Mouse (Mus musculus): ENCODE measurements around the gene Hoxd8. TPM values are rescaled to one million over a fixed set of nuclear protein-coding genes. Genes with fewer than 3 reads are reported as not detected.

The Hoxd8 gene
- polyA plus RNA-seq, 1 experiment from 2014 or later, result 0.61 TPM

DNA sequence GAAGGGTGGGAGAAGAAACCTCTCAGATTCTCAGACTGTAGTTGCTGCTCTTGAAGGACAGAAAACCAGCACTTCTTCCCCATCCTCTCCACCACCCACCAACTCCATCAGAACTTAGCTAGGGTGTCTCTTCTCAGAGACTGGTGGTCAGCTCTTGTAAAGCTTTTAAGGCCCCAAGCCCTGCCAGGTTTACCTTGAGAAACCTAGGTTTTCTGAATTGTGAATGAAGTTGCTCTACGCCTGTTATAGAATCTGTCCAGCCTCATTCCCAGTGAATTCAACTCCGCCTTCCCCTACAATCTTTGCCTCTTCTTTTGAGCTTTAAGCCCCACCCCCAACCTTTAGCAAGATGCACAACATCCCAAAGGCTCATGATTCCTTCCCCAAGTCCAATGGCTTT, 27.3 kb upstream of the Hoxd8 start:
- ATAC-seq (ENCODE audit: insufficient number of reproducible peaks, insufficient read depth, low FRiP score, low read depth), result no peak
- Histone ChIP-seq H3K4me3 (ENCODE audit: control insufficient read depth in 1 of 2, insufficient read depth in 1 of 2, low read depth in 1 of 2, low read length in 2 of 2) (no peak overlapping the region), H3K36me3 (ENCODE audit: control insufficient read depth, insufficient read depth, low read length) (no peaks in the 10 kb centered on the region), H3K27ac (replicated peaks in 1 of 2; ENCODE audit: control insufficient read depth in 1 of 2, insufficient read depth in 1 of 2, low read depth in 2 of 2, low read length in 2 of 2) (no peak overlapping the region), H3K9me3 (ENCODE audit: control insufficient read depth, low read length) (no peaks in the 10 kb centered on the region), H3K9ac (ENCODE audit: low read length) (no peak overlapping the region), H3K4me2 (ENCODE audit: low read length) (no peak overlapping the region), H3K27me3 (ENCODE audit: control insufficient read depth, insufficient read depth, low read length) (peaks cover 100% of the 10 kb centered on the region), H3K4me1 (ENCODE audit: control insufficient read depth in 2 of 2, insufficient read depth in 2 of 2, low read length in 2 of 2) (peaks cover 2 to 10% of the 10 kb centered on the region in 2 experiments; a peak in 3 of 4 replicates)
- 17% methylated on average over 2 of the region's 2 CpGs for WGBS

DNA sequence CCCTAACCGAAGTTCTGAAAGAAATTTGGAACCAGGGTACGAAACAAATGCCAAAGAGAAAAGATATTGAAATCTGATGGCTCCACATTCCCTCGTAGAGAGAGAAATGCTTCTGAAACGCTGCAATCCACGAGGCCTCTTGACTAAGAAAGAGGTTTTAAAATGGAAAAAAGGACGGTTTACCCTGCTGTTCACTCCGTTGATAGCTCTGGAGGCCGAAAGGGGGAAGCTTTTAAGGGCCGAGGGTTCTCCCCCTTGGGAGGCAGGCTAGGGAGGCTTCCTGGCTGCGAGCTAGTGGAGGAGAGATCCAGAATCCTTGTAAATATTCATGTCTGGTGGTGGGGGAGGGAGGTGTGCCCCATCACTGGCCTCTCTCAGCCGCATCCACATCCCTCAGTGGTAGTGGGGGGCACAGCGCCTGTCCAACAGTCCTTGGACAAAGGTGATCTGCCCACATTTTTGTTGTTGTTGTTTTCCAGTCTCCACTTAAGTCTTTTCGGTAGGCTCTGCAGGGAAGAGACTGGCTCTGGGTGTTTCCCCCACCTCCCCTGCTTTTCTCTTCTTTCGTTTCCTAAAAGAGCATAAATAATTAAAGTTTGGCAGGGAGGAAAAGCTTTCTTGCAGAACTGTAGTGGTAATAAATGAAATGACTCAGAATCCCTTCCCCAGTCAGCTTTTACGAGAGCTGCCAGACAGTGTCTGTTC, 25.4 kb upstream of the Hoxd8 start, which contains the start of gene Hoxd11:
Gene Hoxd11, plus strand, starts transcription at position 667 of the 705 bp plus-strand sequence.
- WGBS, result 2% methylated on average over 15 of the region's 15 CpGs
- Histone ChIP-seq H3K4me3 (ENCODE audit: control insufficient read depth in 1 of 2, insufficient read depth in 1 of 2, low read depth in 1 of 2, low read length in 2 of 2) (peak within 1 kb of the TSS in 1 of 2 experiments; percentile 6; a peak in 2 of 4 replicates), H3K9ac (ENCODE audit: low read length) (no peak within 1 kb of the TSS), H3K27ac (replicated peaks in 1 of 2; ENCODE audit: control insufficient read depth in 1 of 2, insufficient read depth in 1 of 2, low read depth in 2 of 2, low read length in 2 of 2) (no peak within 1 kb of the TSS), H3K4me1 (ENCODE audit: control insufficient read depth in 2 of 2, insufficient read depth in 2 of 2, low read length in 2 of 2) (peaks cover 0 to 14% of the 10 kb centered on the region in 2 experiments; a peak in 1 of 4 replicates), H3K9me3 (ENCODE audit: control insufficient read depth, low read length) (no peaks in the 10 kb centered on the region), H3K27me3 (ENCODE audit: control insufficient read depth, insufficient read depth, low read length) (peaks cover 100% of the 10 kb centered on the region), H3K4me2 (ENCODE audit: low read length) (no peak within 1 kb of the TSS), H3K36me3 (ENCODE audit: control insufficient read depth, insufficient read depth, low read length) (no peaks in the 10 kb centered on the region)
- ATAC-seq (ENCODE audit: insufficient number of reproducible peaks, insufficient read depth, low FRiP score, low read depth), result no peak

DNA sequence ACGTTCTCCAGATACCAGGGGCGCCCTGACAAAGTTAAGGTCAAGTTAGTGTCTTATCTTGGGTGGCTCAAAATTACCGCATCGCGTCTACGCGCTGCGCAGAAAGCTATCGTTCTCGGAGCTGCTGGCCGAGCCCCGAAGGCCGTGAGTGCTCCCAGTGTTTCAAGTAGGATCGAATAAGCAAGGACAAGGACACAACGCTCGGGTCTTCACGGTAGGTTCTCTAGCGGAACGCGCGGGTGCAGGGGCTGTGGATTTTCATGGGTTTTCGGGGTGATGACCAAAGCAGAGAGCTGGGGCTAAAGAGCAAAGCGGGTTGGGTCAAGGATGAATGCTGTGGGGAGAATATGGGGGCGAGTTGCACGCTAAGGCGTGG, 24.8 kb upstream of the Hoxd8 start:
- H3K9ac ChIP-seq (ENCODE audit: low read length), result no peak overlapping the region
- no peak overlapping the region for H3K4me2 ChIP-seq (ENCODE audit: low read length)
- WGBS, result under 1% methylated on average over 26 of the region's 26 CpGs
- no peaks in the 10 kb centered on the region for H3K36me3 ChIP-seq (ENCODE audit: control insufficient read depth, insufficient read depth, low read length)
- H3K9me3 ChIP-seq (ENCODE audit: control insufficient read depth, low read length), result no peaks in the 10 kb centered on the region
- ATAC-seq (ENCODE audit: insufficient number of reproducible peaks, insufficient read depth, low FRiP score, low read depth), result no peak
- peaks cover 0 to 14% of the 10 kb centered on the region in 2 experiments; a peak in 1 of 4 replicates for H3K4me1 ChIP-seq (ENCODE audit: control insufficient read depth in 2 of 2, insufficient read depth in 2 of 2, low read length in 2 of 2)
- H3K27ac ChIP-seq (replicated peaks in 1 of 2; ENCODE audit: control insufficient read depth in 1 of 2, insufficient read depth in 1 of 2, low read depth in 2 of 2, low read length in 2 of 2), result no peak overlapping the region
- H3K4me3 ChIP-seq (ENCODE audit: control insufficient read depth in 1 of 2, insufficient read depth in 1 of 2, low read depth in 1 of 2, low read length in 2 of 2), result peak overlapping the region in 1 of 2 experiments; percentile 6; a peak in 2 of 4 replicates
- peaks cover 100% of the 10 kb centered on the region for H3K27me3 ChIP-seq (ENCODE audit: control insufficient read depth, insufficient read depth, low read length)

DNA sequence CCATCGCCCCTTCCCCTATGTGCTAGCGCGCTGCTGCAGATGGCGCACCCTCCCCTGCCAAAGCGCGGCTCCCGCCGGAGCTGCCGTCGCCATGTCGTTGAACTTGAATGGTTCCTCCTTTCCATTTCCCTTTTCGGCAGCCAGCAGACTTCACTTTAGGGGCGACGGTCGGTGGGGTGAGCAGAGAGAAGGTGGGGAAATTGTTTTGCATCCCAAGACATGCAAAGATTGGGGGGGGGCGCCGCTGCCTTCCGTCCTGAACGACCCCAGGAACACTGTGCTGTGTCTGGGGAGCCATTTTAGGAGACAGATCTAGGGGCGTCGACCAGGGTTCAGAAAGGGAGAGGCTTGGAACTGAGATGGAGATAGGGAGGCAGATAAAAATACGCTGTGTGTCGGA, 24.4 kb upstream of the Hoxd8 start:
- H3K27me3 ChIP-seq (ENCODE audit: control insufficient read depth, insufficient read depth, low read length), result peaks cover 100% of the 10 kb centered on the region
- no peak overlapping the region for H3K27ac ChIP-seq (replicated peaks in 1 of 2; ENCODE audit: control insufficient read depth in 1 of 2, insufficient read depth in 1 of 2, low read depth in 2 of 2, low read length in 2 of 2)
- no peak overlapping the region for H3K9ac ChIP-seq (ENCODE audit: low read length)
- H3K4me1 ChIP-seq (ENCODE audit: control insufficient read depth in 2 of 2, insufficient read depth in 2 of 2, low read length in 2 of 2), result peaks cover 0 to 14% of the 10 kb centered on the region in 2 experiments; a peak in 1 of 4 replicates
- no peak for ATAC-seq (ENCODE audit: insufficient number of reproducible peaks, insufficient read depth, low FRiP score, low read depth)
- no peaks in the 10 kb centered on the region for H3K36me3 ChIP-seq (ENCODE audit: control insufficient read depth, insufficient read depth, low read length)
- 2% methylated on average over 23 of the region's 23 CpGs for WGBS
- H3K4me2 ChIP-seq (ENCODE audit: low read length), result no peak overlapping the region
- peak overlapping the region in 1 of 2 experiments; percentile 6; a peak in 2 of 4 replicates for H3K4me3 ChIP-seq (ENCODE audit: control insufficient read depth in 1 of 2, insufficient read depth in 1 of 2, low read depth in 1 of 2, low read length in 2 of 2)
- no peaks in the 10 kb centered on the region for H3K9me3 ChIP-seq (ENCODE audit: control insufficient read depth, low read length)

DNA sequence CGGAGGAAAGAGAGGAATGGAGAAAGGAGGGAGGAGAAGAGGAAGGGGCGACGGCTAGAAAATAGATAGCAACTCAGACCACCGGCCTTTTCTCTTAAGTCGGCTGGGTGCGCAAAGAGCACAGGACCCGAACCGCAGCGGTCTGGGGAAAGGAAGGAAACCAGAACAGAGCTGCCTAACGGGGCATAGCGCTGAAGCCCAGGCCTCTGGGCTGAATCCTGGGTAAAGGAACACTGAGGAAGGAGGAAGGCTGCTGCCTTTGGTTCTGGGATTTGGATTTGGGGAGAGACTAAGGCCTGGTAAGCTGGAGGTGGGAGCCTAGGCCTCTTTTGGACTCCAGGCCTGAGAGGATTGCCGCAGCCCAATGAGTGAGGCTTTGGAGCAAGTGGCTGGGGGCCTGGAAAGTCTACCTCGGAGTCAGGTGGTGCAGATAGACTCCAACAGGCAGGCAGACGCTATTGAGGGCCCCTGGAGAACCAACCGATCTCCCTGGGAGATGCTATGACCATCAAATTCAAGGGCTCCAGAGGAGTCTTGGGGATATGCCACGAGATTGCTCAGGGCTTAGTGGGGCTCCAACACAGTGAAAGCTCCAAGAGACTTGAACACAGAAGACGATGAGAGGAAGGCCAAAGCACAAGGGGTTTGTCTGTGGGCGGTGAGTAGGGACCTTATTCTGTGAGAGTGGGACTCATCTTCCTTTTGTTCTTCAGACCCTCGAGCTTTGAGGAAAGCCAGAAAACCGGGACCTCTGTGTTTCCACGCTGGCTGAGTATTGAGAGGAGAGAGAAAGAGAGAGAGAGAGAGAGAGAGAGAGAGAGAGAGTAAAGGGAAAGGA, 23.6 kb upstream of the Hoxd8 start:
- no peaks in the 10 kb centered on the region for H3K36me3 ChIP-seq (ENCODE audit: control insufficient read depth, insufficient read depth, low read length)
- 3% methylated on average over 21 of the region's 21 CpGs for WGBS
- no peak for ATAC-seq (ENCODE audit: insufficient number of reproducible peaks, insufficient read depth, low FRiP score, low read depth)
- no peak overlapping the region for H3K4me2 ChIP-seq (ENCODE audit: low read length)
- H3K4me1 ChIP-seq (ENCODE audit: control insufficient read depth in 2 of 2, insufficient read depth in 2 of 2, low read length in 2 of 2), result peaks cover 0 to 14% of the 10 kb centered on the region in 2 experiments; a peak in 1 of 4 replicates
- no peak overlapping the region for H3K9ac ChIP-seq (ENCODE audit: low read length)
- no peaks in the 10 kb centered on the region for H3K9me3 ChIP-seq (ENCODE audit: control insufficient read depth, low read length)
- H3K4me3 ChIP-seq (ENCODE audit: control insufficient read depth in 1 of 2, insufficient read depth in 1 of 2, low read depth in 1 of 2, low read length in 2 of 2), result no peak overlapping the region
- H3K27ac ChIP-seq (replicated peaks in 1 of 2; ENCODE audit: control insufficient read depth in 1 of 2, insufficient read depth in 1 of 2, low read depth in 2 of 2, low read length in 2 of 2), result no peak overlapping the region
- peaks cover 100% of the 10 kb centered on the region for H3K27me3 ChIP-seq (ENCODE audit: control insufficient read depth, insufficient read depth, low read length)

DNA sequence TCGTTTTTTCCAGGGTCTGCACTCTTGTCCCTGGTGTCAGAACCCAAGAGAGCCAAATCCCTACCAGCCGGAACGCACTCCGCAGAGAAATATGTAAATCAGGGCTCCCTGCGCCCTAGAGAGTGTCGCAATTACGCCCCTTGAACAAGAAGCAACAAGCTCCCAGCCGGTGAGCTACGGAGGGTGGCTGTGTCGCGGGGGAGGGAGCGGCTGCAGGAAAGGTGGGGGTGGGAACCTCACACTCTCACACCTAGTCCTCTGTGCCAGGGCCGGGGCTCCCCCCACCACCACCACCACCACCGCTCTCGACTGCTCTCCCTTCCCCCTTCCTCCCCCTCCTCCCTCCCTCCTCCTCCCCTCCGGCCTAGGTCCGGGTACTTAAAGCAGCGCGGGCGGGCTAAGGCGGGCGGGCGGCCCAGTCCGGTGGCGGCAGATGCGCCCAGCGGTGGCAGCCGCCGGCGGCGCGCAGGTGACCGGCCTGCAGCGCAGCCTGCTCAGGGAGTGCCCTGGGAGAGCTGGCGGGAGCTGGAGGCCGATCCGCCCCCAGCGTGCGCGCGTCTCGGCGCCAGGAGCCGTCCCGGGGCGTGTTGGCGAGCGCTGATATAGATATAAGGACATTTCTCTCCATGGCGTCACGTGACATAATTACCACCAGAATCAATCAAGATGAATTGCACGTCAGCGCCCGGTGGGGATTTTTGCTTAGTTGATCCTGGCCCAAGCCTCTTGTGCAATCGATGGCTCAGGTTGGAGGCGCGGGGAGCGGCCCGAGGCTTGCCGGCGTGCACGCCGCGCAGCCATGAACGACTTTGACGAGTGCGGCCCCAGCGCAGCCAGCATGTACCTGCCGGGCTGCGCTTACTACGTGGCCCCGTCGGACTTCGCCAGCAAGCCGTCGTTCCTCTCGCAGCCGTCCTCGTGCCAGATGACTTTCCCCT, 22.6 kb upstream of the Hoxd8 start:
- under 1% methylated on average over 77 of the region's 78 CpGs for WGBS
- Histone ChIP-seq H3K4me3 (ENCODE audit: control insufficient read depth in 1 of 2, insufficient read depth in 1 of 2, low read depth in 1 of 2, low read length in 2 of 2) (peak overlapping the region in 1 of 2 experiments; percentile 25; a peak in 2 of 4 replicates), H3K27me3 (ENCODE audit: control insufficient read depth, insufficient read depth, low read length) (peaks cover 99% of the 10 kb centered on the region), H3K4me1 (ENCODE audit: control insufficient read depth in 2 of 2, insufficient read depth in 2 of 2, low read length in 2 of 2) (peaks cover 0 to 14% of the 10 kb centered on the region in 2 experiments; a peak in 1 of 4 replicates), H3K36me3 (ENCODE audit: control insufficient read depth, insufficient read depth, low read length) (no peaks in the 10 kb centered on the region), H3K4me2 (ENCODE audit: low read length) (peak overlapping the region; percentile 48), H3K9me3 (ENCODE audit: control insufficient read depth, low read length) (no peaks in the 10 kb centered on the region), H3K27ac (replicated peaks in 1 of 2; ENCODE audit: control insufficient read depth in 1 of 2, insufficient read depth in 1 of 2, low read depth in 2 of 2, low read length in 2 of 2) (no peak overlapping the region), H3K9ac (ENCODE audit: low read length) (no peak overlapping the region)
- ATAC-seq (ENCODE audit: insufficient number of reproducible peaks, insufficient read depth, low FRiP score, low read depth), result no peak

DNA sequence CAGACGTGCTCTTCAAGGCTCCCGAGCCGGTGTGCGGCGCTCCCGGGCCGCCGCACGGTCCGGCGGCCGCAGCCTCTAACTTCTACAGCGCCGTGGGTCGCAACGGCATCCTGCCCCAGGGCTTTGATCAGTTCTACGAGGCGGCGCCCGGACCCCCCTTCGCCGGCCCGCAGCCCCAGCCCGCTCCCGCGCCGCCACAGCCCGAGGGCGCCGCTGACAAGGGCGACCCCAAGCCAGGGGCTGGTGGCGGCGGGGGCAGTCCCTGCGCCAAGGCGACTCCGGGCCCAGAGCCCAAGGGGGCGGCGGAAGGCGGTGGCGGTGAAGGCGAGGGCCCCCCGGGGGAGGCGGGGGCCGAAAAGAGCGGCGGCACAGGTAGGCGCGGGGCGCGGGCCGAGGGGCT, 21.6 kb upstream of the Hoxd8 start:
- no peak for ATAC-seq (ENCODE audit: insufficient number of reproducible peaks, insufficient read depth, low FRiP score, low read depth)
- peak overlapping the region in 1 of 2 experiments; percentile 25; a peak in 2 of 4 replicates for H3K4me3 ChIP-seq (ENCODE audit: control insufficient read depth in 1 of 2, insufficient read depth in 1 of 2, low read depth in 1 of 2, low read length in 2 of 2)
- H3K9ac ChIP-seq (ENCODE audit: low read length), result no peak overlapping the region

More for the DNA sequence above, 21.6 kb upstream of the Hoxd8 start:
- Histone ChIP-seq H3K27ac (replicated peaks in 1 of 2; ENCODE audit: control insufficient read depth in 1 of 2, insufficient read depth in 1 of 2, low read depth in 2 of 2, low read length in 2 of 2) (no peak overlapping the region), H3K4me2 (ENCODE audit: low read length) (peak overlapping the region; percentile 48), H3K27me3 (ENCODE audit: control insufficient read depth, insufficient read depth, low read length) (peaks cover 99% of the 10 kb centered on the region), H3K36me3 (ENCODE audit: control insufficient read depth, insufficient read depth, low read length) (no peaks in the 10 kb centered on the region), H3K9me3 (ENCODE audit: control insufficient read depth, low read length) (no peaks in the 10 kb centered on the region), H3K4me1 (ENCODE audit: control insufficient read depth in 2 of 2, insufficient read depth in 2 of 2, low read length in 2 of 2) (peaks cover 0 to 14% of the 10 kb centered on the region in 2 experiments; a peak in 1 of 4 replicates)
- under 1% methylated on average over 41 of the region's 51 CpGs for whole genome bisulfite sequencing
